Mouse (Mus musculus) cerebellum, adult 11-12 months (tissue): ENCODE measurements at regions not wholly inside any gene's neighbourhood (a gene's known extent, or its start where the extent isn't known, plus 50 kb on each side); places are given as distances from the start of the nearest gene placed in this dataset.
"Not testable (repeated sequence)": the region's sequence is repeated elsewhere in the genome, so short reads cannot be mapped to it uniquely, and the experiment has no call there.

Experiments
- DNase-seq: peaks from one replicate; pipeline ENCODE4 v3.0.0; 2022

DNA sequence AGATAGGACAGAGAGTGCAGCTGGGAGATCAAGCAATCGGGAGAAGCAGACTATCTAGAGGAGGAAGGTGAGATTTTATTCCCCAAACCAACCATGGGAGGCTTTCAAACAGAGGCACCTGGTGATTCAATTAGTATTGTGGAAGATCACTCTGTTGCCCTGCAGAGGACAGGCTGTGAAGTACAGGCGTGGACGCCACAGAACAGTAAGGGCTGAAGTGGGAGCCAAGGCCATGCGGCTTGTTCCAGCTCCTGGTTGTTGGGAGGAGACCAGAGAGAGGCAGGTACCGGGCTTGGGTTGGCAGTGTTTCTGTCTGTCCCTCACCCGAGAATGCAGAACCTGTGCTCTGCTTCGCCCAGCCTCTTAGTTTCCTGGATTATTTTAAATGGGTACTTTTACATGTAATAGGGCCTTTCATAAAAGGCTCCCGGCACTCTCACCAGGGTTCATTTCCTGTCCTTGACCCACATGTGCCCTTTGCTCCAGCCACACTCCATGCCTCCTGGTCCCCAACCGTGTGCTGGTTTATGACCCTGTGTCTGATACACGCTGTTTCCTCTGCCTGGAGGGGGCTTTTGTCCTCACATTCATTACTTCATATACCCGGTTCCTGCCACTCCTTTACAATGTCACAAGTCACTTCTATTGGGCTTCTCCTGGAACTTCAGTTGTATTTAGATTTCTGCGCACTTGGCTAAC lies 58.3 kb downstream of the Vcpkmt start:
- peak; percentile 63 for DNase-seq

DNA sequence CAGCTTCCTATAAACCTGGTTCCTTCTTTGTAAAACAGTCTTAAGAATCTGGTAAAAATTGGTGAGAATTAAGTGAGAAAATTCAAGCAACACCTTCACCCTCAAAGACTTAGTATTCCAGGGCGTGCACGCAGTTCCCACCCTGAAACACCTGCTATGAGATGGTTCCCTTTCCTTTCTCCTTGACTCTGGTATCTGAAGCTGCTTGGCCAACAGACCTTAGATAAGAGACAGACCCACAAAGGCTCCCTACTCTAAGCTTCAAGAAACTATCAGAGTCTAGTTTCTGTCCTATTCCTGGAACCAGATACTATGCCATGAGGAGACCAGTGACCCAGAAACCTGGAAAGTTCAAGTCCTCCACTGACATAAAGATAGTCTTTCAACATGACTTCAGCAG lies 63.0 kb downstream of the Vcpkmt start:
- DNase-seq = no peak

DNA sequence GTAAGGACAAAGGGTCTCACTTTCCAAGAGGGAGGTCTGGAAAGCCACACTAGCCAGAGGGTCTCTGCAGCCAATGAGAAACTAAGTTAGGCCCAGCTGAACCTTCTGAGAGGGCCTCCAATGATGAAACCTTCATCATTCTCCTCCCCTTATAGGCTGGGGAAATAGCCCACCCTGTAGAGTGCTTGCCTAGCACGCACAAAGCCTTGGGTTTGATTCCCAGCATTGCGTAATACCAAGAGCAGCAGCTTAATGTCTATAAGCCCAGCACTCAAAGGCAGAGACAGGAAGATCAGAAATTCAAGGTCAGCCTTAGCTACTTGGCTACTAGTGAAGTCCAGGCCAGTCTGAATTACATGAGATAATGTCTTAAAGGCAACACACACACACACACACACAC lies 63.8 kb downstream of the Vcpkmt start:
- DNase-seq = no peak

DNA sequence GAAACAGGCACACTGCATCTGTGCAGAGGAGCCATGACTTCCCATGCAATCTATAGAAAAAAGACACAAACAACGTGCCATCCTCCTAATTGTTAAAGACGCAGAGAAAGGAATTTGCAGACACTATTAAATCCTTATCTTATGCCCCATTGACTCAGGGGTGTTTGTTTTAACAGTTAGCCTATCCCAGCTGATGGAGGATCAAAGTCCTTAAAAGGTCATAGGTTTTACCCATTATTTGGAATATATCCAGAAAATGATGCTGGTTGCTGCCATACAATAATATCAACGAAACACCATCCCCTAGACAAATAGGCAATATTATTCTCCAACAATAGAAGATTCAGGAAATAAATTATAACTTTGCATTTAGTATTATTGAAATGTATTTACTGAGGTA lies 65.2 kb downstream of the Vcpkmt start:
- no peak for DNase-seq

DNA sequence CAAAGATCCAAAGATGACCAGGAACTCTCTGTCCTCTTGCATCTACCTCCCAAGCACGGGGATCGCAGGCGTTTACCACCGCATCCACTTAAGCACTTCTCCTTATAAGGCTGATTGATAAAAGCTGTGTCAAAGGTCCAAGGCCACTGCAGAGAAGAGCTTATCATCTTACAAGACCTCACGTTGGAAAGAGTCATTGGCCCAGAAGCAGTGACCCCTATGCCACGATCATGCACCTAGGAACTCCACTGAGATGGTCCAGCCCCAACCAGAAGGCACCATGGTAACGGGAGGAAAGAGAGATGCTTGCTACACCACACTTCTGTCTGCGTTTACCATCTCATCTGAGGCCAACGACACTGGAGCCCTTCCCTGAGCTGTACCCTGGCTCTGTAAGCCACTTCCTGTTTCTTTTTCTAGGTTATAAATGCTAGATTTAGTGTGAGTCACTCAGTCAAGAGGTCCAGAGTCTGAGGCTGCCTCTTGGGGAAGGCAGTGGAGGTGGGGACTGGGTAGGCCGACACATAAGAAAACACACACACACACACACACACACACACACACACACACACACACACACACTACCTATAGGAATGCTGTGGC lies 66.4 kb downstream of the Vcpkmt start:
- DNase-seq = no peak

DNA sequence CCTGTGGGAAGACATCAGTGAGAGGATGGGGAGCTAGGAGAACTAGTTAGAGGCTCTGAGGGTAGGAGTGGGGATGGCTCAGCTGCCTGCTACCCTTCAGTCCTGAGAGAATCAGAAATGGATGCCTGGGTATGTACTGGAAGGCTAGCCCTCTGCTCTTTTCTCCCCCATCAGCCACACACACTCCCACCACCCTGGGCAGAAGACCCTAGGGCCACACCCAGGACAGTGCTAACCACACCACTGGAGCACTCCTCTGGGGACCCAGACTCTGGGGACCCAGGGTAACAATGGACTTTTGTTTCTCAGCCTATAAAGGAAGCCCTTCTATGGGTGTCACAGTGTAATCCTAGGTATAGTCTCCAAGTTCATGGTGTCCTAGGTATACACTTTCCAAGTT lies 67.0 kb downstream of the Vcpkmt start:
- no peak for DNase-seq

DNA sequence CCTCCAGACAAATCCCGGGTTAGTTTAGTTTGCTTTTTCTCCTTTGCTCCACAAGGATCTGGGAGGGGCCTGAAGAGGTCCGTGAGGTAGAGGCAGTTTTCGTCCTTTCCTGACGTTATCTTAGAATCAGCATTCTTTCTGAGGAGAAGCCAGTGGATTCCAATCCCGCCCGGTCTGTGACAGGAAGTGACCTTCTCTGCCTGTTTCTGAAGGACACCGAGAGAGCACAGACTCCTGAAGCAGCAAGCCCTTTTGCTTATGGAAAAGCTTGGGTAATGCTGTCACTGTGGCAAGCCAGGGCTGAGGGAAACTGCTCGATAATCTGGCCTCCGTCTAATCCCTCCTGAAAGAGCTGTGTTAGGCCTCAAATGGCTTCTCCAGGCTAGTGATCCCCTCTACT lies 67.7 kb downstream of the Vcpkmt start:
- DNase-seq = no peak

DNA sequence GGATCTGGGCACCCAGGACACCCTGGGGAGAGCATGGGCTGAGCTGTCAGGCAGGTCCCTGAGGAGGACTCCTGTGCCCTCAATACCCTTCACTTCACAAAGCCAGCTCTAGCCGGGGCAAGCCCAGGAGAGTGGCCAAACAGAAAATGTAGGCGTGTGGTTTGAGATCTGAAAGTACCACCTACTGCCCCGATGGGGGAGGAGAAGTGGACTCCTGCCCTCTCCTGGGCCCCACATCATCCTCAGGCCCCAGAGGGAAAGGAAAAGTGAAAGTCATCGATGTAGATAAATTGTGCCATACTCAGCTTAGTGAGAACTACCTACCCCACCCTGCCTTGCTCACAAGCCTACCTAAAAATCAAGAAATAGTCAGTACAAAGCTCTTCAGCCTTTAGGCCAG lies 69.7 kb downstream of the Vcpkmt start:
- no peak for DNase-seq

DNA sequence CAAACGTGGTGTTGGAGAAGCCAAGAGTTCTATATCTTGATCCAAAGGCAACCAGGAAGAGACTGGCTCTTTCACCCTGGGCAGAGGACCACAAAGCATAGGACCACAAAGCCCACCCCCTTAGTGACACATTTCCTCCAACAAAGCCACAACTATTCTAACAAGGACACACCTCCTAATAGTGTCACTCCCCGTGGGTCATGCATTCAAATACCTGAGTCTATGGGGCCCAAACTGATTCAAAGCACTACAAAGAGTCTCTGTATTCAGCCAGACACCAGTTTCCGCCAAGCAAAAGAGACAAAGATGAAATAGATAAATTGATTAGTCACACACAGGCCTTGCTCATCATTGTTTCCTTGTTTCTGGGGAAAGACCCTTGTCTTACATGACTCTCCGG lies 72.1 kb downstream of the Vcpkmt start:
- DNase-seq = no peak

DNA sequence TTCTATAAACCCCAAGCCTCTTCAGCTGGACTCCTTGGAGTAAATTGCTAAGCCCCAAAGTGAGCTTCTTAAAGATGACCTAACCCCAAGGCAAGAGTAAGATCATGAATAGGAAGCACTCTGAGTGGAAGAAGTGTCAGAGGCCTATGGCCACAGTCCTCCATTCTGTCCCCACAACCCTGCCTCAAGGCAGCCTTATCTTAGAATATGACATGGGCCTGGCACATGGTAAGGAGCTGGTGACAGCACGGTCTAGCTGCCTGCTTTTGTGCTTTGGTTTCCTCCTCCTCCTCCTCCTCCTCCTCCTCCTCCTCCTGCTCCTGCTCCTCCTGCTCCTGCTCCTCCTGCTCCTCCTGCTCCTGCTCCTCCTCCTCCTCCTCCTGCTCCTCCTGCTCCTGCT lies 73.6 kb downstream of the Vcpkmt start:
- not testable (repeated sequence) for DNase-seq

DNA sequence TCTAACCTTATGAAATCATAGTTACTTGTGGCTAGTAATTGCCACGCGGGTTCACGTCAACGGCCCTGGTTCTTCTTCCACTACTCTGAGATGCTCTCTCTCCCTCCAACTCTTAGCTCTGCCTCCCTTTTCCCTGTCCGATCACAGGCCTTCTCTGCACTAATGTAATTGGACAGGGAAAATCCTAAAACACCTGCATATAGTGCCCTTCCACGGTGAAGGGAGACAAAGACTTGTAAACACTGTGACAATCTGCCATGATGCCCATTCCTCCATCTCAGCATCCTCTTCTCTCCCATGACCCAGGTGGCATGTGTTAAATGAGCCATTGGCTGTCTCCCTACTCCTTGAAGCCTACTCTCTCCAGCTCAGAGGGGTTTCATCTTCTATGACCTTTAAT lies 74.9 kb downstream of the Vcpkmt start:
- no peak for DNase-seq

DNA sequence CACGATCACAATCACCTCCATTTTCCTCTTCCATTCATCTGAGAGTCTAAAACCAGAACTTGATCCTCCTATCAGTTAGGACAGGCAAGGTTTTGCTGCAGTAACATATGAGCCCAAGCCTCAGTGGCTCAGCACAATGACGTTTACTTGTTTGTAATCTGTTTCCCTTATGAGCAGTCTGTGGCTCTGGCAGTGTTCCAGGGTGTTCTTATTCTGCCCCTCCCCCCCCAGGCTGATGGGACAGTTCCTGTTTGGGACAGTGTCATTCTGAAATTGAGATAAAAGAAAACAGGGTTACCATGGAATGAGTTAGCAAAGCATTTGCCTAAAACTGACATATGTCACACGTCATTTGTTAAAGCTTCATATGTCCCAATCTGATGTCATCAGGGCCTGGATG lies 75.5 kb downstream of the Vcpkmt start:
- DNase-seq = no peak

DNA sequence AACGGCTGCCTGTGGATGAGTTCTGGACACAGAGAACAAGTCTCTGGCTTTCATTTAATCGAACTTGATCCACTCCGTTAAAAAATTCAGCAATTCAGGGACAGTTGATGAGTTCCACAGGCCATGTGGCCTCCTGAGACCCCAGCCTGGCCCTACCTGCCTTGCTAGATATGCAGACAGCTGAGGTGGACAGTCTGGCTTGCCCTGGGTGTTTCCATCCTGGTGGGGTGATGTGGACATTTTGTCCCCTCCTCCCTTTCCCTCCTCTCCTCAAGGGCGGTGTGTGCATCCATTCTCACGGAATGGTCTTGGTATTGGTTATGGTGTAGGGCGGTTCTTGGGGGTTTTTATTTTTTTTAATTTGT lies 80.1 kb downstream of the Vcpkmt start:
- no peak for DNase-seq

DNA sequence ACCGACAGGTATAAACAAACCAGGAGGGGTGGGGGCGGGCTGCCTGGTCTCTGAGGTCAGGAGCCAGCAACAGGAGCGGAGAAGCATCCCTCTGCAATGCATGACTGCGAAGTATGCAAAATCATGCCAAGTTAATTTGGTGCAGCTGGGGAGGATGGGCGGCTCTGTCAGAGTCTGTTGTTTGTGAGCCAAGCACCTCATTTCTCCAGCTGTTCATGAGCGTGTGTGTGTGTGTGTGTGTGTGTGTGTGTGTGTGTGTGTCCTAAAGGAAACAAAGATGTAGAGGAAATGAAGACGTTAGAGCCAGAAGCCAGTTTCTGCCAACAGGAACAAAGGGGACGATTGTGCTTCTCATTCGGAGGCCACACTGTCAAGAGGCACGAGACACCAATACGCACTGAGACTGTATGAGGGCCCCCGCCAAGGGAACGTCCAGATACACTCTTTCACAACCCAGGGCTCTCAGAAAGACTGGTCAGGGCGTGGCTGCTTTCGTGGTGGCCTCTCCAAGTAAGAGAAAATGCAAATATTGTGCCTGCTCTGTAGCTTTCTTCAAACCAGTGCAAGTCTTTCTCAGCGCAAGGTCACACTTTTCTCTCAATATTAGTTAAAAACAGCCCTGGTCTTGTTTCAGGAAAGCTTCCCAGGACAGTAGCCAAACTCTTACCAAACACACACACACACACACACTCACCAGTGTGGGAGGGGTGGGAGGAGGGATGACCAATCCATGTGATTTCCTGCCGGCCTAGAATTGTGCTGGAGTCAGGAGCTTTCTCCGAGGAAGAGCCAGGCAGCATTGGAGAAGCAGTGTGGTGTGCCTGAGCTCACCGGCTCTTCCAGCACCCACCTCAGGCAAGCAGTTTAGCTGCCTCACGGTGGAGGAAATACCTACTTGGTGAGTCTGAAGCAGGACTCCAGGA lies 80.8 kb downstream of the Vcpkmt start:
- peak; percentile 22 for DNase-seq

DNA sequence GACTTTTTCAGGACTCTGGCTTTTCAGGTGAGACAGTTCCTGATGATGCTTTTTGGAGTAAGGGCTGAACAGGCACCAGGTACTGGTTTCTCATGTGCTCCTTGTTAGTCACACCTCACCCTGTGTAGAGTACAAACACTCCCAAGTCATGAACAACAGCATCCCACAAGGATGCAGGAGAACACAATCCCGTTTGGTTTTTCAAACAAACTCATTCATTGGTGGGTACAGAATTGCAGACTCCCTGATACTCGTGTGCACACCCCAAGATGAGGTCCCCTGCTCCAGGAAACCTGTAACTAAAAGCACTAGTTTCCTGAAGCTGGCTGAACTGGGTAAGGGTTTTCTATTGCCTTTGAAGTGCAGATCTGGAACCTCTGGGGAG lies 81.5 kb downstream of the Vcpkmt start:
- no peak for DNase-seq

DNA sequence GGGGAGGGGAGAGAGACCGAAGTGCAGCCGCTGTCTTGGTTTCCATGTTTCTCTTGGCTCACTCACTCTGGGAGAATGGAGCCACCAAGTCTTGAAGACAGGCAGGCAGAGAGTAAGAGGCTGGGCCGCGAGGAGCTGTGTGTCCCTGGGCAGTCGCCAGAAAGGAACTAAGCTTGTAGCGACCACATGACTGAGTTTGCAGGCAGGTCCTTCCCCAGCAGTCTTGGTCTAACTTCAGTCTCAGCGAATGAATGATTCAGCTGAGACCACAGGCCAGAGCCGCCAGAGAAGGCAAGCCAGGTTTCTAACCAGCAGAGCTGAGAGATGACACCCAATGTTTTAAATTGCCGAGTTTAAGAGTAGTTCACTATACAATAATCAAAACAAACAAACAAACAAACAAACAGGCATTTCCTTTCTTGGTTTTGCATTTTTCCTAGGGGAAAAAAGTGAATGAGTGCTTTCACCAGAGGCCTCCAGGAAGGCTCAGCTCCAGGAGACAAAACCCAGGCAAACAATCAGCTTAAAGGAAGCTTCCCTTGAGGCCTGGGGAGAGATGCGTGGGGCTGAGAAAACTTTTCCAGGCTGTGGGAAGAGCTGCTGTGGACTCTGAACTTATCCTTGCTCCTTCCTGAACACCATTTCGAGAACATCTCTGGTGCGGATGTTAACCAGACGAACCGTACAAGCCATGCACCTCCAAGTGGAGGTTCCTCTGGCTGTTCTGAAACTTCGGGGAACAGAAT lies 82.1 kb downstream of the Vcpkmt start:
- DNase-seq = no peak

DNA sequence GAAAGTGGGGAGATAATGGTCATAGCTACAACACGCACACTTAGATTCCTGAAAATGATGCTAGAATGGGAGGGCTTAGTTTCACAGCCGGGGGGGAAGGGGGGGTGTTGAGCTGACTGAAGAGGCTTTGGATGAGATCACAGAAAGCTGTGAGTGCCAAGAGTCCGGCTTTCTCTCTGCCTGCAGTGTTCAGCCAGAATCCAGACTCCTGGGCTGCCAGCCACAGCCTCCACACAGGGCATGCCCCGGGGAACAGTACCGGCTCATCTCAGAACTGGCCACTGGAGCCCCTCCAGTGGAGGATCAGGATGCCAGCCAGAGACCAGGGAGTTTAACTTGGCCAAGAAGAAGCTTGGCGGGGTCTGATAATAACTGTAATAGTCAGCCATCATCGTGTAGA lies 85.7 kb downstream of the Vcpkmt start:
- peak; percentile 82 for DNase-seq

DNA sequence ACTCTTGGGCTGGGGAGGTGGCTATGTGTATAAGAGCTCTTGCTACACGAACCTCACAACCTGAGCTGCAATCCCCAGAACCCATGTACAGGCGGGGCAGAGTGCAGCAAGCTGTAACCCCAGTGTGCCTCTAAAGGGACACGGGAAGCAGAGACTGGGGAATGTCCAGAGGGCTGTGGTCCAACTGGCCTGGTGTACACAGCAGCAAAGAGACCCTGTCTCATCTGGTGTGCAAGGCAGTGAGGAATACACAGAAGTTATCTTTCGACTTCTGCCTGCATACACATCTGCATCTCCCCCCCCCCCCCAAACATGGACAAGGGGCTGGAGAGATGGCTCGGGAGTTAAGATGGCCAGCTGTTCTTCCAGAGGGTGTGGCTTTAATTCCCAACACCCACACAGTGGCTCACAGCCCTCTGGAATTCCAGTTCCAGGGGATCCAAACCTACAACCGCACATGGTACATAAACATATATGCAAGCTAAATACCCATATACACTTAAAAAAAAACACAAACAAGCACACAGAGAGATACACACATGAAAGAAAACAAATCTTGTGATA lies 86.4 kb downstream of the Vcpkmt start:
- no peak for DNase-seq

DNA sequence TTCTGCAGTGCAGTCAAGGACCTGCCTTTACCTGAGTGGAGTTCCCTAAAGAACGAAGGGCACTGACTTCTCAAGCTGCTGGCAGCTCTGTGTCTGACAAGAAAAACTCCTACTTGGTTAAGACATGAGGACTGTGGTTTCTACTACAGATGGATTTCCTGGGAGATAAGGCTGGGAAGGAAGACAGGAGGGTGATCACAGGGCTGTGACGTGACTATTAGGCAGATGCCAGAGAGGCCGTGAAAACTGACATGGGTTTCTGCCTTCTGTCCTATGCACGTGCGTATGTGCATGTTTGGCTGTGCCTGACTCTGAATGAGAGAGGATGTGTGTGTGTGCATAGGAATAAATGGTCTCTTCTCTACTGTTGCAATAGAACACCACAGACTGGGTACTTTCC lies 87.1 kb downstream of the Vcpkmt start:
- no peak for DNase-seq

DNA sequence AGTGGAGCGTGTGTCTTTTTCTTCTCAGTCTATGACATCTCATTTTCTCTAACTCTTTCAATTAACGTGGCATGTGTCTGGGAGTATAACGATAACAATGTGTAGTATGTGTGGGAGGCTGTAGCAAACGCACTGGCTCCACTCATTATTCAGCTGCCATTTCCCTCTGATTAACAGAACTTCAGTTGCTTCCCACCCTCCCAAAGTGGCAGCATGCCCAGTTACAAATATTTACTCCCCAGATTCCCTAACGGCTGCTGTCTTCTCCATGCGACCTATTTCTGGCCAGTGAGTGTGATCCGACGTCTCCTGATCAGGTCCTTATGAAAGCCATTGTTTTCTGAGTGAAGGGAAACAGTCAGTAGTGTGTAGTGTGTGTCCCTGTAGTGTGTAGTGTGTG lies 88.2 kb downstream of the Vcpkmt start:
- DNase-seq = no peak

DNA sequence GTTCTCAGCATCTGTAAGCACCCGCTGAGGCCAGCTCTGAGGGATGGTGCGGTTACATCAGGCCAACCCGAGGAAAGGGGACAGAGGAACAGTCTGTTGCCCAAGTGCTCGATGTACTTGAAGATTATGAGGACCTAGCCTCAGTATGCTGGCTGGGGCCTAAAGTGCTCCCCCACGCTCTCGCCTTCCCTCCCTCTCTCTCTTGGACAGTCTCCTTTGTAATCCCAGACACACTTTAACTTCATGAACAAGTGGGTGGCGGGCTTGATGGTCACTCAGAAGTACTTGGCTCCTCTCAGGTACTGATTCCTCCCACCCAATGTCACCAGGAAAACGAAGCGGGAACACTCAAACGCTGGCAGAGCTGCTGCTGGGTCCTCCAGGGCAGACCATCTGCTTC lies 93.1 kb downstream of the Vcpkmt start:
- no peak for DNase-seq

DNA sequence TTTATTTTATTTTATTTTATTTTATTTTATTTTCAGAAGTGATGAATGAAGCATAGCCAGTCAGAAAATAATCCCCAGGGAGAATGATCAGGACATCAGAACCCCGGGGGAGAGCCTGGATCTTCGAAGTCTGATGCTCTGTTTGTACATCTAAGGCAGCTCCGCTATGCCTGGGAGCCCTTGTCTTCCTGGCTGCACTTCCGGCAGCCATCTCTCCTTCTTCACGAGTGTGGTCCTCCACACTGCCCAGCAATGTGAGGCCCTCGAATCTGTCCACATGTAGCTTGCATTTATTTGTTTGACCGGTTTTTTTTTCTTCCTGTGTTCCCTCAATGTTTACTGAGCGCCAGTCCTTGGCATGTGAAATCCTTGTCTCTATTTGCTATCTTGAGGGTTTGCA lies 95.9 kb downstream of the Vcpkmt start:
- DNase-seq = no peak
